Mouse (Mus musculus): Measurements from ENCODE around the gene Haao. TPM values are rescaled to one million over a fixed set of nuclear protein-coding genes. Genes with fewer than 3 reads are reported as not detected.

Gene Haao
- polyA plus RNA-seq, 1 experiment: 9.6 TPM

DNA sequence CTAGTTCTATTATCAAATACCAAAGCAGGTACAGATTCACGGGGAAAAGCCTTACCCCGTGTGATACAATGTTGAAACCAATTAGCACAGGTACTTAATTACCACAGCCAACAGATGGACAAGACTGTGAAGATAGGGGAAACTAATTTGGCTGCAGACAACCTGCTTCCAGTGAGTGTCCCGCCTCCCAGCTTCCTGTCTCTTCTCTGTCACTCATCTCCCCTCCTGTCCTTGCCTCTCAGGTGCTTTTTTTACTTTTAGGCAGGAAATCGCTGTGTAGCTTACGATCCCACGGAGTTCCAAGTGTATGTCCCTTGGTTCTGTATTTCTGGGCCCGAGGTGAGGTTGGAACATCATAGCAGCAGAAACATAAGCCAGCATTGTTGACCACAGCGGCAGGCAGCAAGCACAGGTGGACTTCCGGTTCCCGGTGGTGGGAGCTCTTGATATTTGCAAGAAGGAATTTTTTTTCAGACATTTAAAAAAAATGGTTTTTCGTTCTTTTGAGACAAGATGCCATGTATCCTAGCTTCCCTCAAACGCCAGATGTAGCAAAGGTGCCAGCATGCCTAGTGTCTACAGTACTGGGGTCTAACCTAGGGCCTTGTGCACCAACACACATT lies 39.2 kb downstream of the Haao start:
- DNase-seq: no peak
- no peaks in the 10 kb centered on the region for H3K4me1 ChIP-seq (ENCODE audit: control insufficient read depth, insufficient read depth, low read length)
- H3K4me3 ChIP-seq (replicated peaks; ENCODE audit: extremely low read depth, low read depth, low read length): no peak overlapping the region
- no peak for TF ChIP-seq CTCF (IDR thresholded peaks at IDR 0.05; ENCODE audit: insufficient read depth, low read length)
- TF ChIP-seq POLR2A (IDR thresholded peaks at IDR 0.05; ENCODE audit: borderline replicate concordance, extremely low read depth, low read depth, low read length): no peak
- WGBS: 87% methylated on average over 12 of the region's 12 CpGs

DNA sequence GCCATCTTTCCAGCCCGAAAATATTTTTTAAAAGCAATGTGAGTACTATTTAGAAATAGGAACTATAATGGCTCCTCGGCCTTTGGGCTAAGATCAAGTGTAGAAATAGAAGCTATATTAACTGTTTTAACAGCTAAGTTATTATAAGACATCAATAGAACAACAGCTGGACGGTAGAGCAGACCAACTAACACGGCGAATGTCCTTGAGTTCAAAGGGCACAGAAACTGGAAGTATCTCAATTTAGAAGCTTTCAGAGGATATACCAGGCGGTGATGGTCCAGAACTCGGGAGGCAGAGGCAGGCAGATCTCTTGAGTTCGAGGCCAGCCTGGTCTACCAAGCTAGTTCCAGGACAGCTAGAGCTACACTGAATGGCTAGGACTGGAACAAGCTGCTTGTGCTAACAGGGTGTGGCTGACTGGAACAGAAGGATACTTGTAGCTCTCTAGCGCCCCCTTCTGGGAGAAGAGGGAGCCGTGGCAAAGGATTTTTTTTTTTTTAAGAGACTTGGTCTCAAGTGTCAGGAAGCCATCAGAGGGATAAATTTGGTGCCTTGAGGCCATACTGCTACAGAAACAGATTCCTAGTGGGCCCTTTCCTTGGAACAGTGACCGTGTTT lies 39.9 kb downstream of the Haao start:
- peak; percentile 53 for DNase-seq
- WGBS: 71% methylated on average over 11 of the region's 11 CpGs
- H3K4me1 ChIP-seq (ENCODE audit: control insufficient read depth, insufficient read depth, low read length): no peaks in the 10 kb centered on the region
- no peak overlapping the region for H3K4me3 ChIP-seq (replicated peaks; ENCODE audit: extremely low read depth, low read depth, low read length)
- no peak for TF ChIP-seq POLR2A (IDR thresholded peaks at IDR 0.05; ENCODE audit: borderline replicate concordance, extremely low read depth, low read depth, low read length)
- TF ChIP-seq CTCF (IDR thresholded peaks at IDR 0.05; ENCODE audit: insufficient read depth, low read length): peak; percentile 59

DNA sequence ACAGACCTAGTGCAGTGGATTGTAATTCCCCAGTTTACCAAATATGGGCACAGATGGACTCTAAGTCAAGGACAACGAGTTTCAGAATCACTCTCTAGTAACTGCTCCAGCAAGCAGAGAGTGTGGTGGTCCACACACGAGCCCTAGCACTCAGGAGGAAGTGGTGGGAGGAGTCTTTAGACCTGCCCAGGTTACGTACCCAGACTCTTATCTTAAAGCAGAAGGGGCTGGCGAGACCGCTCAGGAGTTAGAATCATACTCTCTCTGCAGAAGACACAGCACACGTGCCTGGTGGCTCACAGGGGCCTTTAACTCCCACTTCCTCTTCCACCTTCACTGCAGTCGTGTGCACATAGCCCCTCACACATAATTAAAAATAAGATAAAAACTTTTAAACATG lies 40.4 kb downstream of the Haao start:
- Histone ChIP-seq H3K4me3 (replicated peaks; ENCODE audit: extremely low read depth, low read depth, low read length) (no peak overlapping the region), H3K4me1 (ENCODE audit: control insufficient read depth, insufficient read depth, low read length) (no peaks in the 10 kb centered on the region)
- DNase-seq: no peak
- TF ChIP-seq CTCF (IDR thresholded peaks at IDR 0.05; ENCODE audit: insufficient read depth, low read length): no peak
- no peak for TF ChIP-seq POLR2A (IDR thresholded peaks at IDR 0.05; ENCODE audit: borderline replicate concordance, extremely low read depth, low read depth, low read length)
- 52% methylated on average over 7 of the region's 7 CpGs for WGBS

DNA sequence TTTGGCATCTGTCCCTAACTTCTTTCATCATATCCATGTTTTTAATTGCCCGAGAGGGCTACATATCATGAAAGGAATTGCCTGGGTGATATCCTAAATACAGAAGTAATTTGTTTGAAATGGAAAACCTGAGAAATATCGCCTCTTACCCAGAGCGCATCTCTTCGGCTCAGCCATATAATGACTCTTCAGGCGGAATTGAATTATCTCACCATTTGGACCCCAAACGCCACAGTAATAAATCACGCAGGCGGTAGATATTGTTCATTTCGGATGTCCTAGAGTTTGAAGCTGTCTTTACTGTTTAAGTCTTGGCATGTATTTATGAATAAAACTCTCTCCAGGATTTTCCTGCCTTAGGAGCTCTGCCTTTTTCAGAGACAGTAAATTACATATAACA lies 42.7 kb downstream of the Haao start:
- WGBS: 86% methylated on average over 9 of the region's 9 CpGs
- Histone ChIP-seq H3K4me1 (ENCODE audit: control insufficient read depth, insufficient read depth, low read length) (no peaks in the 10 kb centered on the region), H3K4me3 (replicated peaks; ENCODE audit: extremely low read depth, low read depth, low read length) (no peak overlapping the region)
- DNase-seq: no peak
- TF ChIP-seq CTCF (IDR thresholded peaks at IDR 0.05; ENCODE audit: insufficient read depth, low read length) (no peak), POLR2A (IDR thresholded peaks at IDR 0.05; ENCODE audit: borderline replicate concordance, extremely low read depth, low read depth, low read length) (no peak)

DNA sequence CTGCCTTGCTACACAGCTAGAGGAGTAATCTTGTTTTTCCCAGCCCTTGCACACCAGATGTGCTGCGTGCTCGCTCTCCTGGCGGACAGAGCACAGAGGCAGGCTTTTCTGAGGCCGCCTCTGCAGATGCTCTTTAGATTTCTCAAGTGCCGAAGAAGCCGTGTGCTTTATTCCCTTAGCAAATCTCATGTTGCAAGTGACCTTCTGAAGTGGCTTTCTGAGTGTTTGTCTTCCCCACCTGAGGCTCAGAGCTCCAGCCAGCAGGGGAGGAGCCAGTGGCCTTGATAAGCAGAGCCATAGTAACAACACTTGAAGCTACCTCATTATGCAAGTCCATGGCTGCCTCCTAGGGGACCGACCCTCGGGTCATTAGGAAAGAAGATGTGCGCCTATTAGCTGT lies 43.8 kb downstream of the Haao start:
- no peaks in the 10 kb centered on the region for H3K4me1 ChIP-seq (ENCODE audit: control insufficient read depth, insufficient read depth, low read length)
- WGBS: 69% methylated on average over 9 of the region's 9 CpGs
- DNase-seq: peak; percentile 76
- H3K4me3 ChIP-seq (replicated peaks; ENCODE audit: extremely low read depth, low read depth, low read length): no peak overlapping the region
- TF ChIP-seq POLR2A (IDR thresholded peaks at IDR 0.05; ENCODE audit: borderline replicate concordance, extremely low read depth, low read depth, low read length): no peak
- no peak for TF ChIP-seq CTCF (IDR thresholded peaks at IDR 0.05; ENCODE audit: insufficient read depth, low read length)

DNA sequence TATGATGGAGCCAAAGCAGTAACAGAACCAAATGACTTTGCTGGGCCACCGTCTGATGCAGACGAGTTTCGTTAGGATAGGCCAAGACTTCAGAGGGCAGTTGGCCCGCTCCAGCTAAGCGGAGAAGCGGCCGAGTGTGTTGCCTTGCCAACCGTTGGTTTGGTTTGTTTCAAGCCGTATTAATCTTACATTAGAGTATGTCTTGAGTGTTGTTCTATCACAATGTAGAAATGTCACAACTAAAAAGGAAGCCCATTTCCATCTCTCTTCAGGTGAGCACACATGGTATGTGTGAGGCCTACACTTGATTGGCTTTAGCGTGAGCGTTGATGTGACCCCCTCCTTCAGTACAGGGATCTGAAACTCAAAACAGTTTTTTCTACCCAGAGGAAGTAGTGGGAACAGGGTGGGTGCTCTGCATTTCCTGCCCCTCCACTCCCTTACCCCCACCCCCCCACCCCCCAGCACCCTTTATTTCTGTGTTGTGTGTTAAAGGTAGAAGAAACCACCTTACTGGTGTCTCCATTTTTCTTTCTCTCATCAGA lies 48.2 kb downstream of the Haao start:
- WGBS: 77% methylated on average over 11 of the region's 11 CpGs
- no peaks in the 10 kb centered on the region for H3K4me1 ChIP-seq (ENCODE audit: control insufficient read depth, insufficient read depth, low read length)
- DNase-seq: no peak
- TF ChIP-seq POLR2A (IDR thresholded peaks at IDR 0.05; ENCODE audit: borderline replicate concordance, extremely low read depth, low read depth, low read length) (no peak), CTCF (IDR thresholded peaks at IDR 0.05; ENCODE audit: insufficient read depth, low read length) (no peak)
- no peak overlapping the region for H3K4me3 ChIP-seq (replicated peaks; ENCODE audit: extremely low read depth, low read depth, low read length)

DNA sequence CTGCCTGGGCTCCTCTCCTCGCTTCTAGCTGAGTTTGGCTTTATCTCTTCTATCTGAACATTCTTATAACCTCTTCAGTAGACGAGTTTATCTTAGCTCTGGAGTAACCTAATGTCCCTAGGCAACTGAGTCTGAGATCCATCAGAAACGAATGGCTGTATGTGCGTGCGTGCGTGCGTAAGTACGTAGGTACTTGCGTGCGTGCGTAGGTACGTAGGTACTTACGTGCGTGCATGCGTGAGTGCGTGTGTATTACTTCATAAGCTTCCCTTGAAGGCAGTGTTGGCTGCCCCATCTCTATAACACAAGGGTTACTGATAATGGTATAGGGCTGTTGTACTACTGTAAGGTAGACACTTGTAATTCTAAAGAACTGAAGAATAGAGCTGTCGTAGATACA lies 52.6 kb downstream of the Haao start:
- Histone ChIP-seq H3K4me1 (ENCODE audit: control insufficient read depth, insufficient read depth, low read length) (no peaks in the 10 kb centered on the region), H3K4me3 (replicated peaks; ENCODE audit: extremely low read depth, low read depth, low read length) (no peak overlapping the region)
- DNase-seq: no peak
- TF ChIP-seq CTCF (IDR thresholded peaks at IDR 0.05; ENCODE audit: insufficient read depth, low read length): no peak
- TF ChIP-seq POLR2A (IDR thresholded peaks at IDR 0.05; ENCODE audit: borderline replicate concordance, extremely low read depth, low read depth, low read length): no peak
- 94% methylated on average over 17 of the region's 17 CpGs for WGBS

DNA sequence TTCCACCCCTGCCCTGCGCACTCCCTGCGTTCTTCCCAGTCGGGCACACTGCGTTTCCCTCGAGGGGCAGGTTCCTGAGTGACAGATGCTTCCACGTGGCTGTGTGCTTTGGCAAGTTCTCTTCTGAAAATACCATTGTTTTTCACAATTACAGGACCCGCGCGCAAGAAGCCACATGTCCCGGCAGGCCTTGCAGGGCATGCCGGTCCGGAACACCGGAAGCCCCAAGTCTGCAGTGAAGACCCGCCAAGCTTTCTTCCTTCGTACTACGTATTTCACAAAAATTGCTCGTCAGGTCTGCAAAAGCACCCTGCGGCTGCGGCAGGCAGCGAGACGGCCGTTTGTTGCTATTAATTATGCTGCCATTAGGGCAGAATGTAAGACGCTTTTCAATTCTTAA lies 55.4 kb downstream of the Haao start:
- Histone ChIP-seq H3K4me3 (replicated peaks; ENCODE audit: extremely low read depth, low read depth, low read length) (no peak overlapping the region), H3K4me1 (ENCODE audit: control insufficient read depth, insufficient read depth, low read length) (no peaks in the 10 kb centered on the region)
- TF ChIP-seq POLR2A (IDR thresholded peaks at IDR 0.05; ENCODE audit: borderline replicate concordance, extremely low read depth, low read depth, low read length) (no peak), CTCF (IDR thresholded peaks at IDR 0.05; ENCODE audit: insufficient read depth, low read length) (no peak)
- WGBS: 85% methylated on average over 23 of the region's 23 CpGs
- DNase-seq: no peak

DNA sequence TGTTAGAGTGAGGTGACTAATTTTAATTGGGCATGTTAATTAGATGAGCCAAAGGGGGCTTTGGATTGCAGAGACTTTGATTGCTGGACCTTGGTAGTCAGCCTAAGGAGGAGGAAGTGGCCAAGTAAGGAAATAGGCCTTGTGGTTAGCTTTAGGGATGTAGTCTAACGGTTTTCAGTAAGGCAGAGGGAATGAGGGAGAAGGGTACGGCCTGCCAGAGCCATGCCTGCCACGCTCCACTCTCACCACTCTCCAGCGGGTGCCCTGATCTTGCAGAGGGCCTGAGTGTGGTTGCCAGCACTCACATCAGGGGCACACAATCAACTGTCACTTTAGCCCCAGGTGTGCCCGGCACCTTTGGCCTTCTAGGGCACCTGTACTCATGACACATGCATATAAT lies 57.6 kb downstream of the Haao start:
- TF ChIP-seq POLR2A (IDR thresholded peaks at IDR 0.05; ENCODE audit: borderline replicate concordance, extremely low read depth, low read depth, low read length) (no peak), CTCF (IDR thresholded peaks at IDR 0.05; ENCODE audit: insufficient read depth, low read length) (no peak)
- Histone ChIP-seq H3K4me3 (replicated peaks; ENCODE audit: extremely low read depth, low read depth, low read length) (no peak overlapping the region), H3K4me1 (ENCODE audit: control insufficient read depth, insufficient read depth, low read length) (no peaks in the 10 kb centered on the region)
- no peak for DNase-seq
- WGBS: 80% methylated on average over 5 of the region's 5 CpGs

DNA sequence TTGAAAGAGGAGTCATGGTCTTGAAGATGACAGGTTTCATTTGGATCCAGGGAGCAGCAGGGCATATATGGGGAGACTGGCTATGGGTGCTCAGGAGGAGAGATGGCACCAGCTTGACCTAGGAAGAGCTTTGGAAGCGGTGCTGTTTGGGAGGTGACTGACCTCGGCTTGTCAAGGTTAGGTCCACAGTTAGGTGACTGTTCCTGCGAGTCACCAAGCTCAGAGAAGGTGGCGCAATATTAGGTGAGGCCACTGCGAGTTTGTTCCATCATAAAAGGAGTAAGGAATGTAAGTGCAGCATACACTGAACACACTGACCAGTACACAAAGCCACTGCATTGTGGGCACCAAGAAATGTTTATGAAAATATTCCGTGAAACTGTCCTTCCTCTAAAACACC lies 61.3 kb downstream of the Haao start:
- DNase-seq: no peak
- TF ChIP-seq POLR2A (IDR thresholded peaks at IDR 0.05; ENCODE audit: borderline replicate concordance, extremely low read depth, low read depth, low read length): no peak
- no peak for TF ChIP-seq CTCF (IDR thresholded peaks at IDR 0.05; ENCODE audit: insufficient read depth, low read length)
- Histone ChIP-seq H3K4me1 (ENCODE audit: control insufficient read depth, insufficient read depth, low read length) (no peaks in the 10 kb centered on the region), H3K4me3 (replicated peaks; ENCODE audit: extremely low read depth, low read depth, low read length) (no peak overlapping the region)
- WGBS: 84% methylated on average over 6 of the region's 6 CpGs
